Mouse (Mus musculus) mouse trophoblast stem cell (cell line): ENCODE measurements at regions not wholly inside any gene's neighbourhood (a gene's known extent, or its start where the extent isn't known, plus 50 kb on each side); places are given as distances from the start of the nearest gene placed in this dataset.

Experiments used
- in situ Hi-C, 2 experiments: fragments of 300-500 bp; cut with MseI, MboI; formaldehyde crosslinking; loops; 2 replicates in 1 of 2; 3 replicates in 1 of 2; pipeline ENCODE4 v1.15.1; 2025

DNA sequence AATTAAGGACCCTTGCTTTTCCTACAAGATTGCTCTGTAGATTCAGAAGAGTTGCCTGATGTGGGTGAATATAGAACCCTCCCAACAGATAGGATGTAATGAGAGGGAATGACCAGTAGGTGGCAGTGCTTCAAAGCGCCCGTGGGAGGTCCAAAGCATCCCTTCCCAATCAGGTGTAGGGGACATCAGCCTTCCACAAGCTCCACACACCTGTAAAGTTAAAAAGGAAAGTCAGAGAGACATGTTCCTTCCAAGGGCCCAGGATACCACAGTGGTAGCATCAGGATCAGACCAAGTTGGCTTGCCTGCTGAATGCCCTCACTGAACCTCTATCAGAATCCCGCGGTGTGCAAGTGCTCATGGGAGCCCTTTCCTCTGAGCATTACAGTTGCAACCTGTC is 75.7 kb upstream of the Zfp618 start:
- in situ Hi-C loops: no loop called here

DNA sequence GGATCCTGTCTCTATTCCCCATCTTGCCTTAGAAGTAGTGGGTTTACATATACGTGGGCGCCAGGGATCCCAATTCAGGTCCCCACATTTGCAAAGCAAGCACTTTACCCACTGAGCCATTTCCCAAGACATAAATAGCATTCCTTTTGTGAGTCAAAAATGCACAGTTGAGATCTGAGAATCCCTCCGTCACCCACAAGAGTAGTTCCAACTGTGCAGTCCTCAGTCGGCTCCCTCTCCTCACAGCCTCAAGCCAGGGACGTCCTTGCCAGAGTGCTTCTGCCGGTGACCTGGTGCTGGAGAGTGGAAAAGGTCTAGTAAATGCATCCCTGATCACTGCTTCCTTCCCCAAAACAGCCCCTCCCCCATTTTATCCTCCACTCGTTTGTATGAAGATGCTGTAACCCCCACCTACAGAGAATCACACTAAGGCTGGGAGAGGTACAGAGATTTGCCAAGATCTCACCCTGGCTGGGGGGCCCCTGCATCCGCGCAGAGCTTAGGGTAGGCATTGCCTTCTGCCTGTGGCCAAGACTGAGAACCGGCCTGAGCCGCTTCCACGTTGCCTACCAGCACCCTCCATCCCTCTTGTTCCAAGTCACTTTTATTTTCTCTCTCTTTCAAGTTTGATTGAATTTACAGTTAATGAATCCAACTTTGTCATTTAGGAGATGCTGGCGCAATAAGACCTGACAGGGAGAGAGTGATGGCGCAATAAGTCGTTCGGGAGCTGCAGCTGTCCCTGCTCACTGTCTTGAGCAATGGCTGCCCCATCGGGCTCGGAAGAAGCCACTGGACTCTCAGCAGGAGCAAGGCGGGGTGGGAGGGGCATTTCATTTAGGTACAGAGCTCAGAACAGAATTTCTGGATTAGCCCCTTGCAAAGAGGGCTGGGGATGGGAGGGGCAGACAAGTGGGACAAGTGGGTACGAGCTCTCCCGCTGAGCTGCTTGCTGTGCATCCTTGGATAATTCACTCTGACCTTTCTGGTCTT is 74.5 kb upstream of the Zfp618 start:
- in situ Hi-C loops: no loop called here

DNA sequence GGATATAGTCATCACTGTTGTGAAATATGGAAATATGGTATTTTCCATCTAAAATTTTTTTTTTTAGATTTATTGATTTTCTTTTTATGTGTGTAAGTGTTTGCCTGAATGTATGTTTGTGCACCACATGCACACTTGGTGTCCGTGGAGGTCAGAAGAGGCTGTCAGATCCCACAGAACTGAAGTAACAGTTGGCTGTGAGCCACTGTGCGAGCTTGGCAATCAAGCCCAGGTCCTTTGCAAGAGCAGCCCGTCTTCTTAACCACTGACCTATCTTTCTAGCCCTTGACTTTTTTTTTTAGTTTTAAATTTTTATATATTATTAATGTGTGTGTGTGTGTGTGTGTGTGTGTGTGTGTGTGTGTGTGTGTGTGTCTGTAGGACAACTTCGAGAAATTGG is 52.5 kb upstream of the Zfp618 start:
- in situ Hi-C loops: no loop called here
